Mouse (Mus musculus) ES-Bruce4 (cell line): ENCODE results near the gene Gcg.

Source experiments
- CTCF ChIP-seq: IDR thresholded peaks from one replicate; pipeline ENCODE4 v1.8.1; 2011; ENCODE audit warnings: low read depth, low read length
- POLR2A ChIP-seq: IDR thresholded peaks from one replicate; pipeline ENCODE4 v1.8.1; 2011; ENCODE audit warnings: low read length; ENCODE audit not compliant: insufficient read depth

GRCm38 (mm10) chr2:62498821-62499220 lies 15.4 kb upstream of the Gcg start:
- TF ChIP-seq CTCF (no peak), POLR2A (no peak)
